Mouse (Mus musculus) cortical plate, adult 2 months (tissue): ENCODE measurements around the gene Tmco1. TPM values are rescaled to one million over a fixed set of nuclear protein-coding genes. Genes with fewer than 3 reads are reported as not detected.
A peak's percentile ranks its signal among the peaks of the same experiment; 100 is the strongest.

Source experiments
- H3K27ac ChIP-seq: fragments of 200-500 bp; 2 replicates; pipeline ENCODE4 v1.5.1; 2012; ENCODE audit warnings: low read length, control low read depth, inconsistent platforms; ENCODE audit not compliant: insufficient read depth
- H3K4me1 ChIP-seq: fragments of 200-500 bp; 2 replicates; pipeline ENCODE4 v1.6.1; 2011; ENCODE audit warnings: low read length; ENCODE audit not compliant: control insufficient read depth, insufficient read depth
- H3K4me3 ChIP-seq: fragments of 200-500 bp; 2 replicates; pipeline ENCODE4 v1.5.1; 2011; ENCODE audit warnings: mild to moderate bottlenecking, low read length, control low read depth; ENCODE audit not compliant: insufficient read depth
- CTCF ChIP-seq: fragments of 200-500 bp; IDR thresholded peaks from 2 replicates; pipeline ENCODE4 v1.5.1; 2011; ENCODE audit warnings: mild to moderate bottlenecking, control low read depth, low read length; ENCODE audit not compliant: insufficient read depth; ENCODE audit errors: extremely low read depth
- POLR2A ChIP-seq: fragments of 200-500 bp; IDR thresholded peaks from 2 replicates; pipeline ENCODE4 v1.6.1; 2011; ENCODE audit warnings: mild to moderate bottlenecking, low read length, control low read depth; ENCODE audit not compliant: insufficient read depth; ENCODE audit errors: extremely low read depth
- polyA plus RNA-seq: library from polyadenylated mRNA; depleted of rRNA; stranded (reverse); fragments of >200 nt; gene quantifications from 2 replicates; pipeline ENCODE4 v1.2.3, GENCODE M21; 2012; rRNA removed

Tmco1 gene
- 61.4 and 70.4 TPM in 2 replicates for polyA plus RNA-seq

- Histone ChIP-seq H3K4me1 (peaks cover 2% of the 10 kb centered on the region; the same call in 1 of the 2 replicates), H3K27ac (peak within 1 kb of the TSS; percentile 95), H3K4me3 (peak within 1 kb of the TSS; percentile 74)
- TF ChIP-seq CTCF (no peak), POLR2A (peak; percentile 85)
Observed at GRCm38 (mm10) chr1:167308261-167309054, at the start of gene Tmco1. TSS of gene Tmco1 (plus strand) at chr1:167308378.

DNA sequence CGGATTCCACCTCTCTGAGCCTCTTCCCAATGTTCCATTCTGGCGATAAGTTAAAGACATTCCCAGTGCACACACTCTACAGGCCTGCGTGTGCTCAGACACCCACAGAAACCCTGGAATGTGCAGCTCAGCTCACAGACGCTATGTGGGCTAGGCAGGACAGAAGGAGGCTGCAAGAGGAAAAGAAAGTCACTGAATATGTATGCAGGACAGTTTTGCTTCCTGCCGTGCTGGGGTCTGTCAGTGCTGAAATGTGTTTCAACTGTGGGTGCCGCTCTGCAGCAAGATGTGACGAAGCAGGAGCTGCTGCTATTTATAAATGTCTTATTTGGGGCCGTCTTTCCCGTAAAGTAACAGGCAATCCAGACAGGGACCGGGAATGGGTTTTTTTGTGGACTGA, 48.5 kb upstream of the Tmco1 start:
- Histone ChIP-seq H3K4me1 (peaks cover 9% of the 10 kb centered on the region), H3K27ac (peak overlapping the region; percentile 35; the same call in 1 of the 2 replicates)

DNA sequence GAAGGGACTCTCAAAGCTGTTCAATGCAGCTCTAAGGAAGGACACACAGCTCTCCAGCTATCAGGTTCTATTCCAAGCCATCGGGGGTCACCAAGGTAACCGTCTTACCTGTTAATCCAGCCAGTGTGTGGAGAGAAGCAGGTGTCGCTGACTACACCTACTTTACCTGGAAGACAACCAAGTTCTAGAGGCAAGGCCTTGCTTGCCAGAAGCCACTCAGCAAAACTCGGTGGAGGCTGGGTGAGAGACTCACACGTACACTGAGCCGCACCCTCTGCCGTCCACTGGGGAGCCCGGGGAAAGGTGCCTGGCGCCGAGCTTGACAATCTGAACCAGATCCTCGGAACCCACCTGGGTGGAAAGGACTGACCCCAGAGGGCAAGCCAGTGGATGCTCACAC, 46.4 kb upstream of the Tmco1 start:
- TF ChIP-seq POLR2A (no peak), CTCF (no peak)
- H3K4me1 ChIP-seq: peaks cover 9% of the 10 kb centered on the region
- no peak overlapping the region for H3K4me3 ChIP-seq
- H3K27ac ChIP-seq: no peak overlapping the region

More for the DNA sequence above, 48.5 kb upstream of the Tmco1 start:
- no peak overlapping the region for H3K4me3 ChIP-seq
- TF ChIP-seq CTCF: no peak
- TF ChIP-seq POLR2A: peak; percentile 30; the same call in 1 of the 2 replicates

GRCm38 (mm10) chr1:167262489-167263041, 45.6 kb upstream of the Tmco1 start:
- Histone ChIP-seq H3K27ac (no peak overlapping the region), H3K4me3 (no peak overlapping the region), H3K4me1 (peaks cover 9% of the 10 kb centered on the region)
- TF ChIP-seq CTCF: no peak
- TF ChIP-seq POLR2A: no peak

DNA sequence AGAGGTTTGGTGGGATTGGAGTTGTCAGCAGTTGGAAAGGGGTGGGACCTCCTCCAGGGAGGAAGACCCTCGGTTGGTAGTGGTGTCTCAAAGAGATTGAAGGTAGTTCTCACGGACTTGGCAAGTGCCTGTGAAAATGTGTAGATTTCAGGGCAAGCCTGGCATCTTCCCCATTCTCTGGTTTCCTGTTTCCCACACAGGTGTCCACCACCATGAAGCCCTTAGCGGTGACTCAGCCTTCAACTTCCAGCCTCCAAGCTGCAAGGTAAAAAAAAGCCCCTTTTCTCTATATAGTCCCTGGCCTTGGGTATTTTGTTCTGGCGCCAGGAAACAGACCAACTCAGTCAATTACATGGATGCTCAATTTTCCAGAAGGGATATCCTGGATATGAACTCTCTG, 42.8 kb upstream of the Tmco1 start:
- Histone ChIP-seq H3K4me1 (peaks cover 10% of the 10 kb centered on the region), H3K4me3 (no peak overlapping the region), H3K27ac (no peak overlapping the region)
- TF ChIP-seq CTCF (no peak), POLR2A (no peak)

- no peak overlapping the region for H3K27ac ChIP-seq
- peaks cover 9% of the 10 kb centered on the region for H3K4me1 ChIP-seq
- TF ChIP-seq POLR2A (no peak), CTCF (no peak)
- H3K4me3 ChIP-seq: no peak overlapping the region
Observed at GRCm38 (mm10) chr1:167266720-167267119, 41.5 kb upstream of the Tmco1 start.

DNA sequence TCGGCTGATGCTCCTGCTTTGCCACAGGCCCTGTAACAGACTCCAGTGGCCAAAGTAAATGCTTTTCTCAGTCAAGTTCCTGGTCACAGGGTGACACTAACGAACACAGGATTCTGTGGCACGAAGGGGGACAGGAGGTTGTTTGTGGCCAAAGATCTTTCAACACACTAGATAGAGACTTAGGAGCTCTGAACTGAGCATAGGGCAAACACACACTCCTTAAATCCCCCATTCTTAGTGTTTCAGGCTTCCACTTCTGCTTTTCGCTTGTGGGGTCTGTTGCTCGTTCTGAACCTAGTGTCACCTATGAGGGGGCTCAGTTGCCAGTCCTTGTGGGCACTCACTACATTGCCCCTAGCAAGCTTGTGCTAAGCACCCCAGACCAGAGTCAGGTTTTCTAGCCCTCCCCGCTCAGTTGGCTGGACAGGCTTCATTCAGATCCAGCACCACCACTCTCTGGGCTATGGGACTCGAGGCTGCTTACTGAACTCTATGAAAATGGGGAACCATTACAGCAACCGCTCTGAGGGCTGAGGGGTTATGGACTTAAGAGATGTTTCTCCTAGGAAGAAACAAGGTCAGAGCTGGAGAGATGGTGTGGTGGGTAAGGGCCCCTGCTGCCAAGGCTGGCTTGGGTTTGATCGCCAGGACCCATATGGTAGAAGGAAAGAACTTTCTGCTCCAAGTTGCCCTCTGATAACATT, 39.7 kb upstream of the Tmco1 start:
- peaks cover 7% of the 10 kb centered on the region for H3K4me1 ChIP-seq
- H3K4me3 ChIP-seq: no peak overlapping the region
- H3K27ac ChIP-seq: no peak overlapping the region
- TF ChIP-seq CTCF (no peak), POLR2A (no peak)

GRCm38 (mm10) chr1:167269350-167269811, 38.8 kb upstream of the Tmco1 start:
- Histone ChIP-seq H3K4me1 (peaks cover 11% of the 10 kb centered on the region), H3K4me3 (no peak overlapping the region), H3K27ac (no peak overlapping the region)
- TF ChIP-seq CTCF (no peak), POLR2A (no peak)

GRCm38 (mm10) chr1:167269856-167270270, 38.3 kb upstream of the Tmco1 start:
- Histone ChIP-seq H3K4me1 (peaks cover 11% of the 10 kb centered on the region), H3K4me3 (no peak overlapping the region), H3K27ac (no peak overlapping the region)
- TF ChIP-seq POLR2A: no peak
- TF ChIP-seq CTCF: no peak
